Mouse (Mus musculus) frontal cortex, postnatal 25 days (tissue): ENCODE results near the gene Fam20c.

ENCODE experiments used
- DNase-seq, 2 experiments: peaks; one replicate each; pipeline ENCODE4 v3.0.0; 2022; ENCODE audit warnings: low spot score in 2 of 2

The Fam20c gene

GRCm38 (mm10) chr5:138809767-138810166, 55.5 kb downstream of the Fam20c start:
- DNase-seq, result no peak

GRCm38 (mm10) chr5:138819780-138820179, 65.5 kb downstream of the Fam20c start, which contains the start of gene Gm5294:
TSS of gene Gm5294 (plus strand) at chr5:138820080.
- DNase-seq, result no peak

DNA sequence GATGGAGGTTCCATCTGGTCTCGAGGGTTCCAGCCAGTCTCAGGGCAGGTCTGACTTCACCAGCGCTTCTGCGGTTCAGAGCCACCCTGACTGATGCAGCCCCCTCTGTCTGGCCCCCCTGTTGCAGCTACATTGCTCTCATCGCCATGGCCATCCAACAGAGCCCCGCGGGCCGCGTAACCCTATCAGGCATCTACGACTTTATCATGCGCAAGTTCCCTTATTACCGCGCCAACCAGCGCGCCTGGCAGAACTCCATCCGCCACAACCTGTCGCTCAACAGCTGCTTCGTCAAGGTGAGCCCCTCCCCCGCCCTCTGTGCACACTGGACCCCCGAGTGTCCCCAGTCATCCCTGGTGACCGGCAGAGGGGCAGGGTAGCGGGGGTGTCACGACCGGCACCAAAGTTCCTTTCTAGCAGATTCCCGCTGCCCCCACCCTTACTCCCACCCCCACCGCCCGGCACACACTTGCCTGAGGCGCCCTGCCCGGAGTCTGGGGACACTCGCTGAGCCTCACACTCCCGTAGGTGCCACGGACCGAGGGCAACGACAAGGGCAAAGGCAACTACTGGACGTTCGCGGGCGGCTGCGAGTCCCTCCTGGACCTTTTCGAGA, 66.5 kb downstream of the Fam20c start:
- no peak for DNase-seq

DNA sequence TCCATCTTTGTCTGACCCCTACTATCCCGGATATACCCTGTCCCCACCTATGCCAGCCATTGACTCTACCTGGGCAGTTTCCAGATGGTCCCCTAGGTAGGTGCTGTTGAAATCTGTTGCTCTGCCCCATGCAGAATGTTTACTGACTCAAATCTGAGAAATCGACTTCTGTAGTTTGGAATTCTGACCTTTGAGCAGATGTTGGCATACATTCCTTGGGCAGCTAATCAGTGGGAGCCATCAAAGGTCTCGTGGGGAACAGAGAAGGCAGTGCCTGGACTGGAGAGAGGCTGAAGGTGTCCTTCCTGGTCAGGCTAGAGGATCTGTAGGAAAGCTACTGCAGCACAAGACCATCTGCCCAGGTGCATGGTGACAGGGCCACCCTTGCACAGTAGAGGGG, 70.8 kb downstream of the Fam20c start:
- no peak for DNase-seq

DNA sequence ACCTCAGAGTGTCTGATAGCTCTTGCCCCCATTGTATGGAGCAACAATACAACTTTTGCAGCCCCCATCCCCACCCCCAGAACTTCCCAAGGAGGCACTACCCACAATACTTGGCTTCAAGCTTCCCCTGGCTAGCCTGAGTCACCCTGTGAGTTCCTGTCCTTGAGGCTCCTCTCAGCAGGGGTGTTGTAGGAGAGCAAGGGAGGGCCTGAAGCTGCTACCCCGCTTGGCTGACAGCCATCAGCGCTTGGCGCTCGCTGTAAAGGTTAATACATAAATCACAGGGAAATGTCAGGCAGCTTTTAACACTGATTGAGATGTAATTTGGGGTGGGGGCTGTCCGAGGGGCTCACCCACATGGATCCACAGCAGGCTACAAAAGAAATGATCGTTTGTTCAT, 79.1 kb downstream of the Fam20c start:
- no peak for DNase-seq

- DNase-seq, result no peak
These were observed 80.6 kb downstream of the Fam20c start for GRCm38 (mm10) chr5:138834910-138835309.

GRCm38 (mm10) chr5:138840981-138841380, 86.7 kb downstream of the Fam20c start:
- DNase-seq, result no peak

DNA sequence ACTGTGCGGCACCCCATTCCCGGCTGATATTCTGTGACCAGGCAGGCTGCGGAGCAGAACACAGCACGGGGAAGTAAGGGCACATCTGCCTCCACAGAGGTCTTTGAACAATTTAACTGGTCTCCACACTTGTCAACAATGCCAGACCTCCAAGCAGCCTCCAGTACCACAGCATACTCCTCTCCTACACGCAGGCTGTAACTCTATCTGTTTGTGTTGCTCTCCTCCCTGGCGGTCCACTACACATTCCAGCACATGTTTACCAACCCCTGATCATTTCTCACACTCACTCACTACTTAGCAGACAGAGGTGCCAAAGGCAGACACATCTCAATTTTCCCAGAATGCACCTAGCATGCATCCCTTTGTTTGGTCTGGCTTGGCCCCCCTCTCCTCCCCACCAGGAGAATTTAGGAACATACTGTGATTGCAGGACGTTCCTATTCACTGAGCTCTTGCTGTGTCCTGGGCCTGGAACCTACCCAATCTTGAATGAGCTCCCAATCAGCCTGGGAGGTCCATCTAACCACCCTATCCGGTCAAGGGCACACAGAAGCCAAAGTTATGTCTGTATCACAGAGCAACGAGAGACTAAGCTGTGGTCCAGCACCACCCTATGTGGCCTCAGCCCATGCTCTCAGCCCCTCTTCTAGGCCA, 89.0 kb downstream of the Fam20c start:
- no peak for DNase-seq

DNA sequence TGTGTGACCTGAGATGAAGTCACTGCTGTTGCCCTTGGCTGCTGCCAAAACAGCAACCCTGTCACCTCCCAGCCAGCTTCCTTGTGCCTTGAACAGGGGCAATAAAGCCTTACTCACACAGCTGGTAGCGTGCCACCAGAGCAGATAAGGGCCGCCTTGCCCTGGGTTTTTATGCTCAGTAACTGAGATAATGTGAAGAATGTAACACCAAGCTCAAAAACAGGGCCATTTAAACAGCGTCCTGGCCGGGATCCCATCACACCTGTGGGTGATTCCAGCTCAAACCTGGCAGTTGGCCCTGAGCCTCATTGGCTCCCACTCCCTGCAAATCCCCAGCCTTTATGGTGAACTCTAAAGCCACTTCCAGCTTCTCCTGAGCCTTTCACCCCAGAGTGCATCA, 92.2 kb downstream of the Fam20c start:
- no peak for DNase-seq

GRCm38 (mm10) chr5:138848102-138848501, 93.8 kb downstream of the Fam20c start:
- peak; percentile 92 to 96 for DNase-seq

DNA sequence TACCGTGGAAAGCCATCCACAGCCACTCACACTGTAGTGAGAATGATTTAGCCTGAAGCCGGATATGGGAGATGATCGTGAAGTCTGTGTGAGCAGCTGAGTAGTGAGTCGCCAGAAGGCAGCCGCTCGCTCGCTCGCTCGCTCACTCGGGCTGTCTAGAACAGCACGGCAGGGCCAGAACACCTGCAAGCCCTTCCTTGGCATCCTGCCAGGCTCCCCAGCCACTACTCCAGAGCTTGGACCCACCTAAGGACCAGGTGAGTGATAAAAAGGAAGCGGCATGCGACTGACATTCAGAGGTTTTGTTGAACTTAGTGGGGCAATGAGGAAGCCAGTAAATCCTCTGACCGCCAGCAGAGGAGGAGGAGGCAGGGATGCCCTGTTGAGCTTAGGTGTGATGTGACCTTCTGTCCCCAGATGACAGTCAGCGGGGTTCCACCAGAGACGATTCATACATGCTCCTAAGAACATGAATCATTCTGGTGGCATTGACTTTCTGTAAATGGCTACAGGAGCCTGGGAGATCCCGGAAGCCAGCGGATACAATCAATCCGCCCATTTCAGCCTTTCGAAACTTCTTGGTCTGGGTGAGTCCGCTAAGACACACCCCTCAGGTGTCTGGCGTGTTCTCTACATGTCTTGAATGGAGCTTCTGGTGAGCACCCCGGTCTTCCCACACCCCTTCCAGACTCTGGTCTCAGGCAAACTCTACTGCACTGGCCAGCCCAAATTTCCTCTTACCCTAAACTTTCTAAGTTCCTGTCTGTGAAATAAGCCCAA, 95.6 kb downstream of the Fam20c start:
- DNase-seq, result no peak

GRCm38 (mm10) chr5:138850462-138850844, 96.1 kb downstream of the Fam20c start:
- no peak for DNase-seq

DNA sequence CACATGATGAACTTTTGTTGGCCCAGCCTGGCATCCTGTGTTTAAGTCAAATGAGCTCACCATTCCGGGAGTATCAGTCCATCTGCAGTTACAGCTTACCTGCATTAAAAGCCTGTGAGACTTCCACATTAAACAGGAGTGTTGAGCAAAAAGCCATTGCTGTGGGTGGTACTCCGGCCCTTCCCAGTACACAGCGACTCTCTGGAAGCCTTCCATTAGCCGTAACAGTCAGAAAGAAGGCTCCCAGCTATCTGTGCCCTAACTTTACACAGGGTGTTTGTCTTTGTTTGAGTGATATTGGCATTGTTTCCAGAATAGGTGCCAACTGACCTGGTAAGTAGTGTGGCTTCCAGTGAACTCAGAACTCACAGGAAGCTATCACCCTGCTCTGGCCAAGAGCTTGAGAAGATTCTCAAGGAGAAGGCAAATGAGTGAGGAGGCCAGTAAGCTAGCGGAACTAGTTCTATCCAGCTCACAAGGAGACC, 97.0 kb downstream of the Fam20c start:
- DNase-seq, result no peak

- DNase-seq, result no peak
These were observed 97.8 kb downstream of the Fam20c start for GRCm38 (mm10) chr5:138852151-138852550.

DNA sequence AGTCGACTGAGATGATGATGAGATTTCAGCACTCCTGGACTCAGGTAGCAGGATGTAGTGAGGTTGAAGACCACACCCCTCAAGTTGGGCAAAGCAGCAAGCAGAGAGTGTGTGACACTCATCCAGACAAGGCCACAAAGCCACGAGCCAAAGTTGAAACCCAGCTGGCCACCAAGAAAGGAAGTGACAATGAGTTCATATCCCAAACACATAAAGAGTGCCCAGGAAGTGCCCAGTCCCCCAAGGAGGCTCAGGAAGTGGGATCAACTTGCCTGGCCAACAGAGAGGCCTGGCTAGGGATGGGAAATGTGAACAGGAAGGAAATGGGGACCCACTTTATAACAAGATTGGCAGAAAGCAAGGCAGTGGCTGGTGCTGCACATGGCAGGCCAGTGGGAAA, 99.0 kb downstream of the Fam20c start:
- DNase-seq, result no peak

DNA sequence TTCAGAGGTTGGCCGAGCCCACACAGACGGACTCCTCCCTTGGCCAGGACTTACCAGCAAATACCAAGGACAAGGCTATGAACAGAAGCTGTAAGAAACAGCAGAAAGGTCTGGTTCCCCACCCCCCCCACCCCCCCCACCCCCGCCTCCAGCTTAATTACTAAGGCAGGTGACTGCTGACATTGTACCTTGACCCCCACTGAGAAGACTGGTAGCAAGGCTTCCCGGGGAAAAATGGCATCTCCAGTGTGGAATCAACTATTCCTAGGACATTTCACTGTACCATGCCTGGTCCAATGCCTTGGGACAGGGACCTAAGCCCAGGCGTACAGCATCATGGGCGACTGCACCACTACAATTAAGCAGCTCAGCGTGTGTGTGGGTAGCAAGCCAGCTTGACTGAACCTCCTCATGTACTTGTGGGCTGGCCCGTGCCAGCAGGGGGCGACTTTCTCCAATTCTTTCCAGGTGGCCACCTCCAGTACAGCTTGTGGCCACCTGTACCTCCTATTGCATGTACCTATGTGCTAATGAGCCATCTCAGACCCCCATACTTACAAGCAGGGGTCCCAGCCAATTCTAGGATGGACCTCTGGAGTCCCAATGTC, 102.8 kb downstream of the Fam20c start:
- peak; percentile 78 to 82 for DNase-seq

DNA sequence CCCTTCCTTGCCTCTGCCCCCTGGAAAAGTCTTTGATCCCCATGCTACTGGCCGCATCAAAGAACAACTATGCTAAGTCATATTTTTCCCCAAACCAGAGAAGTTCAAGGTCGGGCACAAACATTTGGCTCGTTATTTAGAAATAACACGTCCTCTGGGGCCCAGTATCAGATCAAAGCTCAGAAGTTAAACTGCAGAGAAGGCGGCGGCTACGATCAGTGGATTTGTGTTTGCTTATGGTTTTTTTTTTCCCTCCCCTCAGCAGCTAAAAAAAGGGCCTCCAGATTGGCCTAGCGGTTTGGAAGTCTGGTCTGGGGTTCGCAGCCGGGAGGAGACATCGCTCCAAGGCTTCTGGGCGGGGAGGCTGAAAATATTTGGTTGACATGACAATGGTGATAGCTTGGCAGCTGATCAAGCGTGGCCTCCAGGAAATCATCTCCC, 103.5 kb downstream of the Fam20c start:
- DNase-seq, result no peak
